Comparison of ENCODE assay signal across 24 mouse cellular contexts in the genomic region with DNA sequence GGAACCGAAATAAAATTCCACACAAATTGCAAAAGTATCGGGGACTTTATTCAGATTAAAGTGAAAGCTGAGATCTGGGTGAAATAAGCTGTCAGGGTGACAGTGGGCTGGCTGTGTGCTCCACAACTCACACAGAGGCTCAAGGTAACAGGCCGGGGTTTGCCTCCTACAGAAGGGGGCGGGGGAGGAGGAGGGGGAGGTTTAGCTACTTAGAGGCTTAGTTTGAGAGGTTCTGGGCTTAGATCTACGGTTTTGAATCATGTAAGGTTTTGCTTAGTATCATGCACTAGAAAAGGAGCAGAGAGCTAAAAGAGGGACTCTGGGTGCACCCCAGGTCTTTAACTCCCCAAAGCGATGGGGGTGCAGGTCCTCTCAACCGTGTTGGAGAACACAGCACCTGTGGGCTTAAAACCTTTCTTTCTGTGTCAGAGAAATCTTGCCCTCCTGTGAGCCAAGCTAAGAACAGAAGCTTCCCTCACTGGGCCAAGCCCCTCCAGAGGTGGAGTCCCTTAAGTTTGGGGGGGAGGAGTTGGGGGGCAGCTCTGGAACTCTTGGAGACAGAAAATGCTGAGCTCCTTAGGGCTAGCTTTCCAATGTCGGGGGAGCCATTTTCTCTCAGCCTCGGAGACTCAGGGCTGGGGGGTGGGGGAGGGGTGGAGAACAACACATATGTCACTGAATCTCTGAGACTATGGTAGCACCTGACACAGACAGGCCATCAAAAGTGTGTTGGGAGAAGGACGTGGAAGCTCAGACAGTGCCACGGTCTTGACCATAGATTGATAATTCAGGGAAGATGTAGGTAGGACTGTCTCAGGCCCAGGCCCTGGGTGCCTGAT. TPM values are rescaled to one million over a fixed set of nuclear protein-coding genes. Genes with fewer than 3 reads are reported as not detected.
A peak's percentile ranks its signal among the peaks of the same experiment; 100 is the strongest.
DNase-seq lines count a peak whose midpoint lies in the region; ATAC-seq and TF ChIP-seq lines count a peak whose summit lies in the region.
"Had no signal": no experiment of that assay in that cellular context is flagged by ENCODE, and none has a peak within 500 bp of the region (broad histone marks: within the 10 kb centered on the region; RNA-seq: fewer than 3 reads in every experiment).

No protein-coding gene starts in this region.

- no peak for DNase-seq in spleen, adult 2 months (ENCODE audit: low read depth in 1 of 2, low spot score in 2 of 2)
- DNase-seq in spleen, adult 18-20 months: no peak
- DNase-seq in thymus, postnatal 4 days: peak; percentile 53
- no peak for DNase-seq in thymus, postnatal 36 days
- DNase-seq in CH12.LX (ENCODE audit: extremely low read depth) (no peak), adipocyte (ENCODE audit: low spot score) (no peak)
- peak; percentile 70 for DNase-seq in naive thymus-derived CD4-positive, alpha-beta T cell, adult 2 months (ENCODE audit: low read depth)
- DNase-seq in liver, postnatal 0 days: no peak
- DNase-seq: adrenal gland, postnatal 14 days; cerebellum, adult 11-12 months; cerebellum, adult 9-10 months; cerebellum, postnatal 25 days; forebrain, postnatal 0 days; gastrocnemius, postnatal 14 days; heart, adult 2 months had no signal

- dilution Hi-C loops in CH12.LX (cut with MboI; ENCODE audit: extremely low pct_ligation_motif_present, extremely low pct_unique_long_range_greater_than_20kb, low sequenced_read_pairs): no loop called here

- H3K4me3 ChIP-seq in spleen, adult 2 months (ENCODE audit: extremely low read depth, insufficient read depth, insufficient read length): no peak overlapping the region
- no peak overlapping the region for H3K4me3 ChIP-seq in CH12.LX (replicated peaks in 1 of 3; ENCODE audit: low read depth in 2 of 3, low read length in 2 of 3, poor library complexity in 1 of 3)
- H3K4me3 ChIP-seq in liver, postnatal 0 days (ENCODE audit: low read depth, low read length): no peak overlapping the region
- H3K4me3 ChIP-seq: embryonic facial prominence, embryonic 13.5 days; forebrain, embryonic 13.5 days; heart, adult 2 months; heart, embryonic 12.5 days; intestine, embryonic 15.5 days had no signal

- H3K27ac ChIP-seq in spleen, adult 2 months (ENCODE audit: insufficient read depth, low read length): peak overlapping the region; percentile 58
- no peak overlapping the region for H3K27ac ChIP-seq in CH12.LX (ENCODE audit: insufficient read depth, low read depth)
- H3K27ac ChIP-seq in liver, postnatal 0 days (ENCODE audit: low read depth): no peak overlapping the region
- H3K27ac ChIP-seq: embryonic facial prominence, embryonic 13.5 days; forebrain, embryonic 13.5 days; heart, adult 2 months; intestine, embryonic 15.5 days had no signal

- no peak for TF ChIP-seq POLR2A in spleen, adult 2 months (IDR thresholded peaks at IDR 0.05; ENCODE audit: low read depth, low read length)
- peak; percentile 18 for TF ChIP-seq POLR2A in CH12.LX (IDR thresholded peaks at IDR 0.05; ENCODE audit: low read depth, low read length)

- no peak overlapping the region for H3K9ac ChIP-seq in CH12.LX (ENCODE audit: insufficient read depth, low read depth)
- H3K9ac ChIP-seq in liver, postnatal 0 days (replicated peaks): no peak overlapping the region
- H3K9ac ChIP-seq: embryonic facial prominence, embryonic 13.5 days; forebrain, embryonic 13.5 days; forebrain, postnatal 0 days; heart, embryonic 12.5 days; intestine, embryonic 15.5 days had no signal

- no peak overlapping the region for H3K4me2 ChIP-seq in CH12.LX (ENCODE audit: insufficient read depth, low read depth, poor library complexity, severe bottlenecking)
- H3K4me2 ChIP-seq in liver, postnatal 0 days (ENCODE audit: low read depth, low read length): no peak overlapping the region
- H3K4me2 ChIP-seq: embryonic facial prominence, embryonic 13.5 days; forebrain, embryonic 13.5 days; heart, embryonic 12.5 days; intestine, embryonic 15.5 days had no signal

- no peak for TF ChIP-seq RAD21 in CH12.LX (IDR thresholded peaks at IDR 0.05; ENCODE audit: low read depth, low read length)

- no peaks in the 10 kb centered on the region for H3K9me3 ChIP-seq in CH12.LX (replicated peaks; ENCODE audit: low read length)
- no peaks in the 10 kb centered on the region for H3K9me3 ChIP-seq in liver, postnatal 0 days (ENCODE audit: low read length)
- H3K9me3 ChIP-seq: embryonic facial prominence, embryonic 13.5 days; forebrain, embryonic 13.5 days; heart, embryonic 12.5 days; intestine, embryonic 15.5 days had no signal

- no peaks in the 10 kb centered on the region for H3K27me3 ChIP-seq in spleen, adult 2 months (ENCODE audit: control insufficient read depth, insufficient read depth, low read length)
- no peaks in the 10 kb centered on the region for H3K27me3 ChIP-seq in CH12.LX (replicated peaks)
- H3K27me3 ChIP-seq in liver, postnatal 0 days (ENCODE audit: insufficient read depth, low read length): no peaks in the 10 kb centered on the region
- H3K27me3 ChIP-seq: embryonic facial prominence, embryonic 13.5 days; forebrain, embryonic 13.5 days; heart, embryonic 12.5 days; intestine, embryonic 15.5 days had no signal

- TF ChIP-seq EP300 in CH12.LX (IDR thresholded peaks at IDR 0.05; ENCODE audit: low read length): no peak
- no peak for TF ChIP-seq EP300 in liver, postnatal 0 days (IDR thresholded peaks at IDR 0.05; ENCODE audit: low read depth)

- no peak for ATAC-seq in liver, postnatal 0 days
- ATAC-seq: forebrain, embryonic 13.5 days; forebrain, postnatal 0 days; hindbrain, embryonic 16.5 days; intestine, embryonic 15.5 days had no signal

- peaks cover 42% of the 10 kb centered on the region; the same call in 1 of the 2 replicates for H3K4me1 ChIP-seq in spleen, adult 2 months (ENCODE audit: control insufficient read depth, insufficient read depth, insufficient read length)
- H3K4me1 ChIP-seq in CH12.LX (ENCODE audit: control insufficient read depth in 1 of 2, insufficient read depth in 2 of 2): peaks cover 19 to 76% of the 10 kb centered on the region in 2 experiments
- peaks cover 7% of the 10 kb centered on the region for H3K4me1 ChIP-seq in liver, postnatal 0 days (ENCODE audit: insufficient read depth)
- H3K4me1 ChIP-seq: forebrain, embryonic 13.5 days; intestine, embryonic 15.5 days had no signal

- TF ChIP-seq CTCF in spleen, adult 2 months (IDR thresholded peaks at IDR 0.05; ENCODE audit: extremely low read depth, insufficient read depth, insufficient read length, insufficient replicate concordance): no peak
- TF ChIP-seq CTCF in CH12.LX (conservative IDR thresholded peaks at IDR 0.05 in 1 of 2, IDR thresholded peaks at IDR 0.05 in 1 of 2; ENCODE audit: low read depth in 2 of 2, low read length in 2 of 2): no peak
- no peak for TF ChIP-seq CTCF in liver, postnatal 0 days (IDR thresholded peaks at IDR 0.05; ENCODE audit: low read depth)

- H3K79me2 ChIP-seq in CH12.LX (replicated peaks; ENCODE audit: control insufficient read depth, extremely low read depth, insufficient read depth, poor library complexity, severe bottlenecking): no peaks in the 10 kb centered on the region; the same call in 1 of the 2 replicates

- in situ Hi-C loops in CH12.LX (cut with MboI; ENCODE audit: low pct_ligation_motif_present, low pct_unique_long_range_greater_than_20kb, low sequenced_read_pairs): no loop called here

- WGBS in spleen, adult 2 months: 41% methylated on average over 11 of the region's 11 CpGs
- WGBS in liver, postnatal 0 days (ENCODE audit: insufficient replicate concordance): 54% methylated on average over 11 of the region's 11 CpGs

- H3K36me3 ChIP-seq in spleen, adult 2 months (ENCODE audit: control insufficient read depth, insufficient read depth, low read length): peaks cover 24% of the 10 kb centered on the region
- H3K36me3 ChIP-seq in CH12.LX (replicated peaks in 1 of 2; ENCODE audit: control insufficient read depth in 1 of 2, insufficient read depth in 1 of 2, low read length in 1 of 2): peaks cover 38 to 43% of the 10 kb centered on the region in 2 experiments
- H3K36me3 ChIP-seq in liver, postnatal 0 days (replicated peaks; ENCODE audit: insufficient read depth, low read length): peaks cover 2% of the 10 kb centered on the region; the same call in 1 of the 2 replicates
- H3K36me3 ChIP-seq: embryonic facial prominence, embryonic 13.5 days; heart, embryonic 12.5 days; intestine, embryonic 15.5 days had no signal

TF ChIP-seq in CH12.LX, 34 proteins besides CTCF, POLR2A, EP300 and RAD21:
- TF ChIP-seq ZNF384 (IDR thresholded peaks at IDR 0.05; ENCODE audit: low read depth, low read length): no peak
- no peak for TF ChIP-seq USF2 (conservative IDR thresholded peaks at IDR 0.05; ENCODE audit: low read depth, low read length)
- no peak for TF ChIP-seq MAZ (IDR thresholded peaks at IDR 0.05; ENCODE audit: low read depth, low read length)

RNA-seq across cellular contexts. Expression of a gene that starts 13.2 kb away (rescaled TPM):
- 1,941 and 2,027 TPM in 2 replicates for polyA plus RNA-seq in spleen, adult 2 months (2012; rRNA removed)
- total RNA-seq in CH12.LX (2012; rRNA removed) (314 and 453 TPM in 2 replicates), CH12.LX (2014; rRNA removed) (142 and 160 TPM in 2 replicates)
- 883 and 942 TPM in 2 replicates for polyA plus RNA-seq in CH12.LX (2012; ENCODE audit: insufficient read length, low read depth)
- polyA plus RNA-seq in liver, postnatal 0 days (2015; fragmentation: Nextera tagmentation; extraction: Ambion mirVana): 120 and 127 TPM in 2 replicates

RNA-seq across cellular contexts. Expression of a gene that starts 14.9 kb away (rescaled TPM):
- polyA plus RNA-seq in spleen, adult 2 months (2012; rRNA removed): 0.26 TPM in 1 of 2 replicates, not detected in the other
- not detected in 2 replicates for total RNA-seq in CH12.LX (2012; rRNA removed)
- not detected in 2 replicates for total RNA-seq in CH12.LX (2014; rRNA removed)
- polyA plus RNA-seq in CH12.LX (2012; ENCODE audit: insufficient read length, low read depth): 0.14 and 0.36 TPM in 2 replicates
- polyA plus RNA-seq in liver, postnatal 0 days (2015; fragmentation: Nextera tagmentation; extraction: Ambion mirVana): not detected in 2 replicates
- total RNA-seq: gastrocnemius, adult 18-20 months; heart, adult 2 months; heart, postnatal 25 days had no signal
- polyA plus RNA-seq: embryonic facial prominence, embryonic 13.5 days; gonadal fat pad, adult 2 months; heart, adult 2 months; heart, embryonic 16.5 days had no signal

RNA-seq across cellular contexts. Expression of a gene that starts 28.1 kb away (rescaled TPM):
- polyA plus RNA-seq in spleen, adult 2 months (2012; rRNA removed): 22.9 and 23.6 TPM in 2 replicates
- total RNA-seq in CH12.LX (2012; rRNA removed): 4.1 and 6.3 TPM in 2 replicates
- total RNA-seq in CH12.LX (2014; rRNA removed): 5.0 and 5.7 TPM in 2 replicates
- polyA plus RNA-seq in CH12.LX (2012; ENCODE audit: insufficient read length, low read depth): 27.7 and 28.1 TPM in 2 replicates
- 4.3 and 4.4 TPM in 2 replicates for polyA plus RNA-seq in liver, postnatal 0 days (2015; fragmentation: Nextera tagmentation; extraction: Ambion mirVana)

RNA-seq across cellular contexts. Expression of a gene that starts 37.5 kb away (rescaled TPM):
- 136 and 148 TPM in 2 replicates for polyA plus RNA-seq in spleen, adult 2 months (2012; rRNA removed)
- total RNA-seq in CH12.LX (2012; rRNA removed) (42.2 and 51.9 TPM in 2 replicates), CH12.LX (2014; rRNA removed) (38.6 and 39.2 TPM in 2 replicates)
- 75.3 and 80.5 TPM in 2 replicates for polyA plus RNA-seq in CH12.LX (2012; ENCODE audit: insufficient read length, low read depth)
- 11.5 and 13.3 TPM in 2 replicates for polyA plus RNA-seq in liver, postnatal 0 days (2015; fragmentation: Nextera tagmentation; extraction: Ambion mirVana)

Comparison
In these comparisons a context has a peak if more than half of its experiments do, and no peak if none do; other contexts are left out.
1. DNase-seq: peak in thymus, postnatal 4 days (single experiment) and naive thymus-derived CD4-positive, alpha-beta T cell, adult 2 months (single experiment); none in spleen, adult 2 months (0 of 2), spleen, adult 18-20 months (0 of 2), thymus, postnatal 36 days (0 of 2), CH12.LX (single experiment), adipocyte (single experiment) and liver, postnatal 0 days (single experiment).